Mouse (Mus musculus) erythroid progenitor cell, adult 5-6 weeks (primary cell): ENCODE measurements around the gene Lamc1. TPM values are rescaled to one million over a fixed set of nuclear protein-coding genes. Genes with fewer than 3 reads are reported as not detected.

Source experiments
- ATAC-seq: replicated peaks from 2 replicates; pipeline ENCODE4 v1.8.0; 2016; ENCODE audit warnings: moderate number of reproducible peaks, mild to moderate bottlenecking, moderate TSS enrichment, inconsistent platforms; ENCODE audit not compliant: poor library complexity, low FRiP score, severe bottlenecking
- total RNA-seq, 2 experiments: library from RNA; stranded (forward) in 1 of 2; stranded (reverse) in 1 of 2; fragments of 150-400 nt in 1 of 2; fragments of 186-747, 209-891 nt in 1 of 2; gene quantifications; 2 replicates each; pipeline versions ENCODE4 v1.2.3 to v1.2.4; 2015 to 2017; ENCODE audit warnings: low replicate concordance in 2 of 2

Gene Lamc1
- total RNA-seq, 2 experiments from 2014 or later, result 4.2 TPM; not detected in 1

GRCm38 (mm10) chr1:153269681-153270080, 62.9 kb downstream of the Lamc1 start:
- no peak for ATAC-seq

- no peak for ATAC-seq
Measured at GRCm38 (mm10) chr1:153268806-153269309, 63.7 kb downstream of the Lamc1 start.

- no peak for ATAC-seq
Measured at GRCm38 (mm10) chr1:153268306-153268705, 64.3 kb downstream of the Lamc1 start.

GRCm38 (mm10) chr1:153267730-153268129, 64.9 kb downstream of the Lamc1 start:
- ATAC-seq, result no peak

- no peak for ATAC-seq
Measured at GRCm38 (mm10) chr1:153266891-153267290, 65.7 kb downstream of the Lamc1 start.

GRCm38 (mm10) chr1:153265579-153265978, 67.0 kb downstream of the Lamc1 start:
- no peak for ATAC-seq

- ATAC-seq, result no peak
Measured at GRCm38 (mm10) chr1:153265066-153265465, 67.5 kb downstream of the Lamc1 start.

GRCm38 (mm10) chr1:153259752-153260300, 72.8 kb downstream of the Lamc1 start:
- ATAC-seq, result no peak

GRCm38 (mm10) chr1:153252540-153253210, 79.9 kb downstream of the Lamc1 start:
- no peak for ATAC-seq

GRCm38 (mm10) chr1:153251590-153252206, 80.9 kb downstream of the Lamc1 start:
- no peak for ATAC-seq

- ATAC-seq, result no peak
Measured at GRCm38 (mm10) chr1:153241346-153241745, 91.2 kb downstream of the Lamc1 start.

- ATAC-seq, result no peak
Measured at GRCm38 (mm10) chr1:153235576-153235975, 97.0 kb downstream of the Lamc1 start.

- no peak for ATAC-seq
Measured at GRCm38 (mm10) chr1:153231681-153232080, 100.9 kb downstream of the Lamc1 start.

GRCm38 (mm10) chr1:153227916-153228315, 104.7 kb downstream of the Lamc1 start:
- no peak for ATAC-seq

- no peak for ATAC-seq
Measured at GRCm38 (mm10) chr1:153227096-153227495, 105.5 kb downstream of the Lamc1 start.

- no peak for ATAC-seq
Measured at GRCm38 (mm10) chr1:153225786-153226725, 106.5 kb downstream of the Lamc1 start.

GRCm38 (mm10) chr1:153224331-153224730, 108.3 kb downstream of the Lamc1 start:
- ATAC-seq, result no peak

GRCm38 (mm10) chr1:153219376-153219775, 113.2 kb downstream of the Lamc1 start:
- ATAC-seq, result no peak

- ATAC-seq, result no peak
Measured at GRCm38 (mm10) chr1:153216516-153216915, 116.1 kb downstream of the Lamc1 start.

- no peak for ATAC-seq
Measured at GRCm38 (mm10) chr1:153215676-153216075, 116.9 kb downstream of the Lamc1 start.
